Mouse (Mus musculus) forebrain, embryonic 13.5 days (tissue): ENCODE measurements around the gene Rnft2. TPM values are rescaled to one million over a fixed set of nuclear protein-coding genes. Genes with fewer than 3 reads are reported as not detected.

Experiments
- ATAC-seq: fragments of 200-750 bp; cut with Nextera tagmentation; 2 replicates; pipeline ENCODE4 v1.8.0; 2017
- H3K27ac ChIP-seq: fragments of 300-500 bp; sonication (generic); 2 replicates; pipeline ENCODE4 v1.5.1; 2015; ENCODE audit warnings: inconsistent platforms, mild to moderate bottlenecking, moderate library complexity
- H3K27me3 ChIP-seq: fragments of 300-500 bp; sonication (generic); 2 replicates; pipeline ENCODE4 v1.6.1; 2015; ENCODE audit warnings: mild to moderate bottlenecking, inconsistent platforms
- H3K36me3 ChIP-seq: fragments of 300-500 bp; sonication (generic); 2 replicates; pipeline ENCODE4 v1.6.1; 2015; ENCODE audit warnings: mild to moderate bottlenecking, inconsistent platforms; ENCODE audit not compliant: poor library complexity, severe bottlenecking
- H3K4me1 ChIP-seq: fragments of 300-500 bp; sonication (generic); 2 replicates; pipeline ENCODE4 v1.6.1; 2015; ENCODE audit warnings: inconsistent platforms
- H3K4me2 ChIP-seq: fragments of 300-500 bp; sonication (generic); 2 replicates; pipeline ENCODE4 v1.6.1; 2015; ENCODE audit warnings: inconsistent platforms, mild to moderate bottlenecking, moderate library complexity
- H3K4me3 ChIP-seq: fragments of 300-500 bp; sonication (generic); 2 replicates; pipeline ENCODE4 v1.5.1; 2015; ENCODE audit warnings: mild to moderate bottlenecking, inconsistent platforms
- H3K9ac ChIP-seq: fragments of 300-500 bp; sonication (generic); 2 replicates; pipeline ENCODE4 v1.6.1; 2015; ENCODE audit warnings: mild to moderate bottlenecking, inconsistent platforms
- H3K9me3 ChIP-seq: fragments of 300-500 bp; sonication (generic); replicated peaks from 2 replicates; pipeline ENCODE4 v1.6.1; 2016; ENCODE audit warnings: inconsistent platforms
- WGBS: fragments of 180-500 bp; shearing (Covaris S2); methylation state at CpG from one replicate; pipeline ENCODE4 v1.1.7; 2015; 5-methylcytosine and 5-hydroxymethylcytosine counted together
- polyA plus RNA-seq: library from polyadenylated mRNA; unstranded; fragments of >200 nt; fragmentation: Nextera tagmentation; extraction: Ambion mirVana; gene quantifications from 2 replicates; pipeline ENCODE4 v1.2.1, GENCODE M21; 2015

Gene Rnft2
- polyA plus RNA-seq, 1 experiment from 2014 or later, result 7.0 TPM

GRCm38 (mm10) chr5:118197421-118197820, 47.5 kb downstream of the Rnft2 start:
- WGBS, result 70% methylated on average over 13 of the region's 13 CpGs
- no peak; the same call in 1 of the 2 replicates for ATAC-seq
- Histone ChIP-seq H3K4me2 (no peak overlapping the region), H3K27ac (0 out of 2 replicates have a peak overlapping the region, but pooled peaks have one; percentile 16), H3K9ac (no peak overlapping the region), H3K9me3 (no peaks in the 10 kb centered on the region), H3K4me3 (no peak overlapping the region), H3K4me1 (peaks cover 12% of the 10 kb centered on the region), H3K27me3 (no peaks in the 10 kb centered on the region), H3K36me3 (peaks cover 26% of the 10 kb centered on the region)

- peak overlapping the region; percentile 41 for H3K4me2 ChIP-seq
- H3K36me3 ChIP-seq, result 0 out of 2 replicates have a peak, but pooled peaks cover 5% of the 10 kb centered on the region
- H3K27me3 ChIP-seq, result peaks cover 2% of the 10 kb centered on the region; the same call in 1 of the 2 replicates
- H3K27ac ChIP-seq, result 0 out of 2 replicates have a peak overlapping the region, but pooled peaks have one; percentile 3
- peak overlapping the region; percentile 22; the same call in 1 of the 2 replicates for H3K9ac ChIP-seq
- no peaks in the 10 kb centered on the region for H3K9me3 ChIP-seq
- peaks cover 17% of the 10 kb centered on the region for H3K4me1 ChIP-seq
- WGBS, result 6% methylated on average over 18 of the region's 18 CpGs
- H3K4me3 ChIP-seq, result no peak overlapping the region
- peak; percentile 4; the same call in 1 of the 2 replicates for ATAC-seq
These were observed 52.7 kb downstream of the Rnft2 start for GRCm38 (mm10) chr5:118192221-118192620.

GRCm38 (mm10) chr5:118190491-118190890, 54.4 kb downstream of the Rnft2 start:
- no peak overlapping the region for H3K27ac ChIP-seq
- H3K36me3 ChIP-seq, result 0 out of 2 replicates have a peak, but pooled peaks cover 5% of the 10 kb centered on the region
- WGBS, result 90% methylated on average over 9 of the region's 9 CpGs
- peaks cover 2% of the 10 kb centered on the region; the same call in 1 of the 2 replicates for H3K27me3 ChIP-seq
- no peak overlapping the region for H3K9ac ChIP-seq
- no peaks in the 10 kb centered on the region for H3K9me3 ChIP-seq
- H3K4me1 ChIP-seq, result peaks cover 17% of the 10 kb centered on the region
- no peak for ATAC-seq
- no peak overlapping the region for H3K4me2 ChIP-seq
- H3K4me3 ChIP-seq, result no peak overlapping the region

- Histone ChIP-seq H3K4me3 (no peak overlapping the region), H3K4me1 (peaks cover 17% of the 10 kb centered on the region), H3K4me2 (no peak overlapping the region), H3K9me3 (no peaks in the 10 kb centered on the region), H3K9ac (no peak overlapping the region), H3K27me3 (peaks cover 2% of the 10 kb centered on the region; the same call in 1 of the 2 replicates), H3K36me3 (no peaks in the 10 kb centered on the region), H3K27ac (no peak overlapping the region)
- no peak for ATAC-seq
- 62% methylated on average over 6 of the region's 6 CpGs for WGBS
These were observed 56.6 kb downstream of the Rnft2 start for GRCm38 (mm10) chr5:118188356-118188755.

- Histone ChIP-seq H3K4me1 (peaks cover 8% of the 10 kb centered on the region), H3K27me3 (peaks cover 2% of the 10 kb centered on the region; the same call in 1 of the 2 replicates), H3K4me3 (no peak overlapping the region), H3K4me2 (no peak overlapping the region), H3K9me3 (no peaks in the 10 kb centered on the region), H3K36me3 (no peaks in the 10 kb centered on the region), H3K9ac (no peak overlapping the region), H3K27ac (no peak overlapping the region)
- ATAC-seq, result peak; percentile 62; the same call in 1 of the 2 replicates
- WGBS, result 51% methylated on average over 9 of the region's 9 CpGs
These were observed 57.8 kb downstream of the Rnft2 start for GRCm38 (mm10) chr5:118186903-118187633.

- Histone ChIP-seq H3K4me2 (no peak overlapping the region), H3K4me1 (peaks cover 9% of the 10 kb centered on the region), H3K27me3 (peaks cover 37% of the 10 kb centered on the region), H3K4me3 (no peak overlapping the region), H3K27ac (no peak overlapping the region), H3K9ac (no peak overlapping the region), H3K36me3 (no peaks in the 10 kb centered on the region), H3K9me3 (peaks cover 4% of the 10 kb centered on the region; the same call in 1 of the 2 replicates)
- WGBS, result 72% methylated on average over 7 of the region's 7 CpGs
- ATAC-seq, result no peak
These were observed 67.3 kb downstream of the Rnft2 start for GRCm38 (mm10) chr5:118177640-118178039.

GRCm38 (mm10) chr5:118175137-118175536, 69.8 kb downstream of the Rnft2 start:
- 40% methylated on average over 2 of the region's 2 CpGs for WGBS
- Histone ChIP-seq H3K9me3 (peaks cover 4% of the 10 kb centered on the region; the same call in 1 of the 2 replicates), H3K27me3 (peaks cover 62% of the 10 kb centered on the region), H3K27ac (no peak overlapping the region), H3K4me3 (no peak overlapping the region), H3K9ac (no peak overlapping the region), H3K4me2 (no peak overlapping the region; the same call in 1 of the 2 replicates), H3K4me1 (peaks cover 29% of the 10 kb centered on the region), H3K36me3 (no peaks in the 10 kb centered on the region)
- ATAC-seq, result no peak

- under 1% methylated on average over 22 of the region's 22 CpGs for WGBS
- no peaks in the 10 kb centered on the region for H3K36me3 ChIP-seq
- H3K27me3 ChIP-seq, result peaks cover 65% of the 10 kb centered on the region
- no peak overlapping the region for H3K27ac ChIP-seq
- peaks cover 4% of the 10 kb centered on the region; the same call in 1 of the 2 replicates for H3K9me3 ChIP-seq
- peak overlapping the region; percentile 53 for H3K4me2 ChIP-seq
- no peak for ATAC-seq
- H3K4me3 ChIP-seq, result peak overlapping the region; percentile 20
- peaks cover 29% of the 10 kb centered on the region for H3K4me1 ChIP-seq
- no peak overlapping the region for H3K9ac ChIP-seq
These were observed 70.5 kb downstream of the Rnft2 start for GRCm38 (mm10) chr5:118174310-118175009.

GRCm38 (mm10) chr5:118172078-118172723, 72.7 kb downstream of the Rnft2 start:
- WGBS, result under 1% methylated on average over 27 of the region's 27 CpGs
- peak overlapping the region; percentile 97 for H3K4me2 ChIP-seq
- peaks cover 86% of the 10 kb centered on the region for H3K27me3 ChIP-seq
- peaks cover 4% of the 10 kb centered on the region; the same call in 1 of the 2 replicates for H3K9me3 ChIP-seq
- peaks cover 34% of the 10 kb centered on the region for H3K4me1 ChIP-seq
- H3K36me3 ChIP-seq, result no peaks in the 10 kb centered on the region
- H3K9ac ChIP-seq, result 0 out of 2 replicates have a peak overlapping the region, but pooled peaks have one; percentile 40
- peak overlapping the region; percentile 37 for H3K4me3 ChIP-seq
- no peak for ATAC-seq
- no peak overlapping the region for H3K27ac ChIP-seq

- no peak for ATAC-seq
- Histone ChIP-seq H3K36me3 (no peaks in the 10 kb centered on the region), H3K9me3 (peaks cover 4% of the 10 kb centered on the region; the same call in 1 of the 2 replicates), H3K4me3 (peak overlapping the region; percentile 37), H3K27ac (no peak overlapping the region), H3K9ac (peak overlapping the region; percentile 40; the same call in 1 of the 2 replicates), H3K4me1 (peaks cover 34% of the 10 kb centered on the region), H3K4me2 (peak overlapping the region; percentile 97), H3K27me3 (peaks cover 87% of the 10 kb centered on the region)
- WGBS, result under 1% methylated on average over 36 of the region's 36 CpGs
These were observed 73.3 kb downstream of the Rnft2 start for GRCm38 (mm10) chr5:118171665-118172064.

GRCm38 (mm10) chr5:118170888-118171529, 73.9 kb downstream of the Rnft2 start:
- peaks cover 4% of the 10 kb centered on the region; the same call in 1 of the 2 replicates for H3K9me3 ChIP-seq
- under 1% methylated on average over 25 of the region's 25 CpGs for WGBS
- H3K36me3 ChIP-seq, result no peaks in the 10 kb centered on the region
- H3K4me2 ChIP-seq, result peak overlapping the region; percentile 97
- peak overlapping the region; percentile 37 for H3K4me3 ChIP-seq
- no peak overlapping the region for H3K9ac ChIP-seq
- H3K27me3 ChIP-seq, result peaks cover 91% of the 10 kb centered on the region
- H3K27ac ChIP-seq, result no peak overlapping the region
- no peak for ATAC-seq
- peaks cover 34% of the 10 kb centered on the region for H3K4me1 ChIP-seq
